Mouse (Mus musculus) intestine, postnatal 0 days (tissue): ENCODE results near the gene Borcs6. TPM values are rescaled to one million over a fixed set of nuclear protein-coding genes. Genes with fewer than 3 reads are reported as not detected.

Source experiments
- ATAC-seq: fragments of 200-750 bp; cut with Nextera tagmentation; 2 replicates; pipeline ENCODE4 v1.8.0; 2017; ENCODE audit warnings: mild to moderate bottlenecking, moderate TSS enrichment, moderate library complexity
- H3K27ac ChIP-seq: fragments of 300-500 bp; sonication (generic); 2 replicates; pipeline ENCODE4 v1.5.1; 2014; ENCODE audit warnings: mild to moderate bottlenecking, low read depth, low read length, moderate library complexity
- H3K27me3 ChIP-seq: fragments of 300-500 bp; sonication (generic); replicated peaks from 2 replicates; pipeline ENCODE4 v1.6.1; 2014; ENCODE audit warnings: low read length, mixed read lengths; ENCODE audit not compliant: control insufficient read depth, insufficient read depth
- H3K36me3 ChIP-seq: fragments of 300-500 bp; sonication (generic); 2 replicates; pipeline ENCODE4 v1.6.1; 2014; ENCODE audit warnings: mild to moderate bottlenecking, moderate library complexity; ENCODE audit not compliant: control insufficient read depth, insufficient read depth
- H3K4me1 ChIP-seq: fragments of 300-500 bp; sonication (generic); replicated peaks from 2 replicates; pipeline ENCODE4 v1.6.1; 2014; ENCODE audit warnings: antibody characterized with exemption, low read length, mixed read lengths; ENCODE audit not compliant: control insufficient read depth, insufficient read depth
- H3K4me2 ChIP-seq: fragments of 300-500 bp; sonication (generic); replicated peaks from 2 replicates; pipeline ENCODE4 v1.6.1; 2014; ENCODE audit warnings: low read depth, mild to moderate bottlenecking, moderate library complexity
- H3K4me3 ChIP-seq: fragments of 300-500 bp; sonication (generic); 2 replicates; pipeline ENCODE4 v1.5.1; 2014; ENCODE audit warnings: low read depth, low read length
- H3K9ac ChIP-seq: fragments of 300-500 bp; sonication (generic); 2 replicates; pipeline ENCODE4 v1.6.1; 2014; ENCODE audit warnings: mild to moderate bottlenecking, low read depth, low read length
- H3K9me3 ChIP-seq: fragments of 300-500 bp; sonication (generic); 2 replicates; pipeline ENCODE4 v1.6.1; 2016; ENCODE audit warnings: mixed run types; ENCODE audit not compliant: control insufficient read depth
- CTCF ChIP-seq: sonication (generic); IDR thresholded peaks from 2 replicates; pipeline ENCODE4 v1.5.1; 2016; ENCODE audit warnings: low read depth, mild to moderate bottlenecking, control low read depth, antibody characterized with exemption, moderate library complexity
- WGBS: fragments of 180-500 bp; shearing (Covaris S2); extraction: QIAGEN DNeasy Blood & Tissue Kit; methylation state at CpG from one replicate; pipeline ENCODE4 v1.1.7; 2014; 5-methylcytosine and 5-hydroxymethylcytosine counted together
- polyA plus RNA-seq: library from polyadenylated mRNA; unstranded; fragments of >200 nt; fragmentation: Nextera tagmentation; extraction: Ambion mirVana; gene quantifications from 2 replicates; pipeline ENCODE4 v1.2.1, GENCODE M21; 2015

Gene Borcs6
- polyA plus RNA-seq, 1 experiment from 2014 or later = 13.4 TPM

DNA sequence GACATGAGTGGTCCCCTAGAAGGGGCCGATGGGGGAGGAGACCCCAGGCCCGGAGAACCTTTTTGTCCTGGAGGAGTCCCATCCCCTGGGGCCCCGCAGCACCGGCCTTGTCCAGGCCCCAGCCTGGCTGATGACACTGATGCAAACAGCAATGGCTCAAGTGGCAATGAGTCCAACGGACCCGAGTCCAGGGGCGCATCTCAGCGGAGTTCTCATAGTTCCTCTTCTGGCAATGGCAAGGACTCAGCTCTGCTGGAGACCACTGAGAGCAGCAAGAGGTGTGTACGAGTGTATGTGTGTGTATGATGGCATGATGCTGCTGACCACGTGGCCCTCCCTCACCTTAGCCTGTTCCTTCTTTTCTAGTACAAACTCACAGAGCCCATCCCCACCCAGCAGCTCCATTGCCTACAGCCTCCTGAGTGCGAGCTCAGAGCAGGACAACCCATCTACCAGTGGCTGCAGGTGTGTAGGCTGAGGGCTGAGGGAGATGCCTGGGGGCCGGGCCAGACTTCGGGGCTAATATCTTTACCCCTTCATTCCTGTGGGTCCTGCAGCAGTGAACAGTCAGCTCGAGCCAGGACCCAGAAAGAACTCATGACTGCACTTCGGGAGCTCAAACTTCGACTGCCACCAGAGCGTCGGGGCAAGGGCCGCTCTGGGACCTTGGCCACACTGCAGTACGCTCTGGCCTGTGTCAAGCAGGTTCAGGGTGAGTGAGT, 41.3 kb downstream of the Borcs6 start:
- no peak for TF ChIP-seq CTCF
- ATAC-seq = no peak
- Histone ChIP-seq H3K9ac (no peak overlapping the region), H3K36me3 (peaks cover 57% of the 10 kb centered on the region), H3K4me3 (no peak overlapping the region), H3K27ac (no peak overlapping the region), H3K9me3 (no peaks in the 10 kb centered on the region), H3K27me3 (no peaks in the 10 kb centered on the region), H3K4me1 (peaks cover 9% of the 10 kb centered on the region; the same call in 1 of the 2 replicates), H3K4me2 (peak overlapping the region; percentile 85)
- 90% methylated on average over 20 of the region's 20 CpGs for WGBS

DNA sequence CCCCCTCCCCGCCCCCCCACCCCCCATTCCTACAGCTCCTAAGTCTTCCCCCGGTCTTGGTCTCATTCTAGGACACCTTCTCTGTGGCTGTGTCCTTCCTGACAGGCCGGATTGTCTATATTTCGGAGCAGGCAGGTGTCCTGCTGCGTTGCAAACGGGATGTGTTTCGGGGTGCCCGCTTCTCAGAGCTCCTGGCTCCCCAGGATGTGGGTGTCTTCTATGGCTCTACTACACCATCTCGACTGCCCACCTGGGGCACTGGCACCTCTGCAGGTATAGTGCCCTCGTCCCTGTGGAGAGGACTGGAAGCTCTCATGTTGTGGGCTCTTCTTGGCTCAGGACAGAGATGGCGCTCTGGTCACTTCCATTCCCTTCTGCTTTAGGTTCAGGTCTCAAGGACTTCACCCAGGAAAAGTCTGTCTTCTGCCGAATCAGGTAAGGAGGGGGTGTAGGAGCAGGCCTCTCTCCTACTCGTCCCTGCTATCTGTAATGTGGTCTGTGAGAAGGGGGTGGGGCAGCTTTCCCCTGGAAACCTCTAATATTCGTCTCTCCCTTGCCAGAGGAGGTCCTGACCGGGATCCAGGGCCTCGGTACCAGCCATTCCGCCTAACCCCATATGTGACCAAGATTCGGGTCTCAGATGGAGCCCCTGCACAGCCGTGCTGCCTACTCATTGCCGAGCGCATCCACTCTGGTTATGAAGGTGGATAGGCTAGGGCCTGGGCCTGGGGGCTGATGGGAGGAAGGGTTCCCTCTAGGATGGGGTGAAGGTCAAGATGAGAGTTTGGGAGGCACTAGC, 42.3 kb downstream of the Borcs6 start:
- 89% methylated on average over 21 of the region's 21 CpGs for WGBS
- H3K4me2 ChIP-seq = no peak overlapping the region
- no peaks in the 10 kb centered on the region for H3K9me3 ChIP-seq
- no peak for TF ChIP-seq CTCF
- no peak for ATAC-seq
- peaks cover 9% of the 10 kb centered on the region; the same call in 1 of the 2 replicates for H3K4me1 ChIP-seq
- H3K27me3 ChIP-seq = no peaks in the 10 kb centered on the region
- peaks cover 67% of the 10 kb centered on the region for H3K36me3 ChIP-seq
- no peak overlapping the region for H3K4me3 ChIP-seq
- H3K9ac ChIP-seq = no peak overlapping the region
- H3K27ac ChIP-seq = no peak overlapping the region

DNA sequence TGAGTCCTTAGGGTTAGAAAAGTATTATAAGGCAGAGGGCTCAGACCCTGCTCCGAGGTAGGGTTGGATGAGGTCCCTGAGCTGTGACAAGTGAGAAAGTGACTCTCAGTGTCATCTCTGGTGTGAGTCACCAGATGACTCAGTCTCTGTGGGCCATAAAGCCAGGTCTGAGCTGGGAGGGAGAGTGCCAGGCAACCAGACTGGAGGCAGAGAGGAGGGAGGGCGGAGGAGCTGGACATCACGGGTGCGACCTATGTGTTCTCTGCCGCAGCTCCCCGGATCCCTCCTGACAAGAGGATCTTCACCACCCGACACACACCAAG, 42.8 kb downstream of the Borcs6 start:
- 76% methylated on average over 7 of the region's 7 CpGs for WGBS
- Histone ChIP-seq H3K4me3 (no peak overlapping the region), H3K4me2 (no peak overlapping the region), H3K9me3 (no peaks in the 10 kb centered on the region), H3K27me3 (no peaks in the 10 kb centered on the region), H3K4me1 (peaks cover 9% of the 10 kb centered on the region; the same call in 1 of the 2 replicates), H3K9ac (no peak overlapping the region), H3K36me3 (peaks cover 73% of the 10 kb centered on the region), H3K27ac (no peak overlapping the region)
- no peak for ATAC-seq
- TF ChIP-seq CTCF = no peak

DNA sequence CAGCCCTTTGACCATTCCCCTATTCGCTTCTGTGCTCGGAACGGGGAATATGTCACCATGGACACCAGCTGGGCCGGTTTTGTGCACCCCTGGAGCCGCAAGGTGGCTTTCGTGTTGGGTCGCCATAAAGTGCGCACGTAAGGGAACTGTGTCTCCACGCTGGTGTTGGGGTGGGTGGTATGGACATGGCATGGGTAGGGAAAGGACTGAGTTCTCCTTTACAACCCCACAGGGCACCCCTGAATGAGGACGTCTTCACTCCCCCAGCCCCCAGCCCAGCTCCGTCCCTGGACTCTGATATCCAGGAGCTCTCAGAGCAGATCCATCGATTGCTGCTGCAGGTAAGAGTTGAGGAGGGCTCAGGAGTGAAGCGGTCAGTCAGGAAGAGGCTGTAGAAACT, 43.6 kb downstream of the Borcs6 start:
- no peak for TF ChIP-seq CTCF
- H3K27me3 ChIP-seq = no peaks in the 10 kb centered on the region
- H3K9ac ChIP-seq = no peak overlapping the region
- peaks cover 5% of the 10 kb centered on the region; the same call in 1 of the 2 replicates for H3K4me1 ChIP-seq
- no peak overlapping the region for H3K4me3 ChIP-seq
- H3K27ac ChIP-seq = no peak overlapping the region
- no peak for ATAC-seq
- no peak overlapping the region for H3K4me2 ChIP-seq
- WGBS = 94% methylated on average over 14 of the region's 14 CpGs
- no peaks in the 10 kb centered on the region for H3K9me3 ChIP-seq
- H3K36me3 ChIP-seq = peaks cover 80% of the 10 kb centered on the region

DNA sequence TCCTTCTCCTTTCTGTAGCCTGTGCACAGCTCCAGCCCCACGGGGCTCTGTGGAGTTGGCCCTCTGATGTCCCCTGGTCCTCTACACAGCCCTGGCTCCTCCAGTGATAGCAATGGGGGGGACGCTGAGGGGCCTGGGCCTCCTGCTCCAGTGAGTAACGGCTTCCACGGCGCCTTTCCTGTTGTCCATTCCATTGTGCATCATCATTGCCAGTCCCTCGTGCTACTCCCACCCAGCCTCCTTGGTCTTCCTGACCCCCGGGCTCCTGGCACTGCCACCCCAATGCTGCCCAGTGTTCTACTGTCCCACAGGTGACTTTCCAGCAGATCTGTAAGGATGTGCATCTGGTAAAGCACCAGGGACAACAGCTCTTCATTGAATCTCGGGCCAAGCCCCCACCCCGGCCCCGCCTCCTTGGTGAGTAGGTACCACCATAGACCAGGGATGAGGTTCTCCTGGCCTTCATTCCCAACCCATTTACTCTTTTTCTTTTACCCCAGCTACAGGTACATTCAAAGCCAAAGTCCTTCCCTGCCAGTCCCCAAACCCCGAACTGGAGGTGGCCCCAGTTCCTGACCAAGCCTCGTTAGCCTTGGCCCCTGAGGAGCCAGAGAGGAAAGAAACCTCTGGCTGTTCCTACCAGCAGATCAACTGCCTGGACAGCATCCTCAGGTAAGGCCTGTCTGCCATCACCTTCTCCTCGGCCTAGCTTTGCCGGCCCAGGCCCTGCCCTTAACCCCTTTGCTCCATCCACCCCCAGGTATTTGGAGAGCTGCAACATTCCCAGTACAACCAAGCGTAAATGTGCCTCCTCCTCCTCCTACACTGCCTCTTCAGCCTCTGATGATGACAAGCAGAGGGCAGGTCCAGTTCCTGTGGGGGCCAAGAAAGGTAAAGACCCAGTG, 44.3 kb downstream of the Borcs6 start:
- no peaks in the 10 kb centered on the region for H3K9me3 ChIP-seq
- WGBS = 89% methylated on average over 15 of the region's 15 CpGs
- H3K36me3 ChIP-seq = peaks cover 87% of the 10 kb centered on the region
- no peak overlapping the region for H3K27ac ChIP-seq
- no peak overlapping the region for H3K4me3 ChIP-seq
- no peak for TF ChIP-seq CTCF
- no peak overlapping the region for H3K9ac ChIP-seq
- ATAC-seq = no peak
- no peaks in the 10 kb centered on the region for H3K4me1 ChIP-seq
- H3K27me3 ChIP-seq = no peaks in the 10 kb centered on the region
- no peak overlapping the region for H3K4me2 ChIP-seq

GRCm38 (mm10) chr11:69104487-69104886, 45.0 kb downstream of the Borcs6 start:
- Histone ChIP-seq H3K4me2 (no peak overlapping the region), H3K9me3 (no peaks in the 10 kb centered on the region), H3K4me3 (no peak overlapping the region), H3K9ac (no peak overlapping the region), H3K36me3 (peaks cover 94% of the 10 kb centered on the region), H3K4me1 (no peaks in the 10 kb centered on the region), H3K27me3 (no peaks in the 10 kb centered on the region), H3K27ac (no peak overlapping the region)
- WGBS = 89% methylated on average over 14 of the region's 14 CpGs
- TF ChIP-seq CTCF = no peak
- no peak for ATAC-seq
